Mouse (Mus musculus): ENCODE data around the gene St6galnac3.

Gene St6galnac3

DNA sequence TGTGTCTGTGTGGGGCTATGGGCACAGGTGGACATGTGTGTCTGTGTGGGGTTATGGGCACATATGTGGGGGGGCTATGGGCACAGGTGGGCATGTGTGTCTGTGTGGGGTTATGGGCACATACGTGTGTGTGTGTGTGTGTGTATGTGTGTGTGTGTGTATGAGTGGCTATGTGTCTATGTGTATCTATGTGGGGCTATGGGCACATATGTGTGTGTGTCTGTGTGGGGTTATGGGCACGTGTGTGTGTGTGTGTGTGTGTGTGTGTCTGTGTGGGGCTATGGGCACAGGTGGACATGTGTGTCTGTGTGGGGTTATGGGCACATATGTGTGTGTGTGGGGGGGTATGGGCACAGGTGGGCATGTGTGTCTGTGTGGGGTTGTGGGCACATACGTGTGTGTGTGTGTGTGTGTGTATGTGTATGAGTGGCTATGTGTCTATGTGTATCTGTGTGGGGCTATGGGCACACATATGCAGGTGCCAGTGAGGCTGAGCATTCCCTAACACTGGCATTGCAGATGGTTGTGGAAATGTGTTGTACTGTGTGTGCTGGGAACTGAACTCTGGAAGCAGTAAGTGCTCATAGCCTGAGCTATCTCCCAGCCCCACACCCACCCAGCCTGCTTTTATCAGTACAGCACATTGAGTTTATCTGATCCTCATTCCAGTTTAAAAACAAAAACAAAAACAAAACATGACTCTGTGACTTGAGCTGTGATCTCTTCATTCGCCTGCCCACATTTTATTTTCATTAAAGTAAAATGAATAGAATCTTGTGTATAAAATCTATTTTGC, 8.6 kb upstream of the St6galnac3 start:
- DNase-seq (ENCODE audit: low spot score in 2 of 2) = no peak

DNA sequence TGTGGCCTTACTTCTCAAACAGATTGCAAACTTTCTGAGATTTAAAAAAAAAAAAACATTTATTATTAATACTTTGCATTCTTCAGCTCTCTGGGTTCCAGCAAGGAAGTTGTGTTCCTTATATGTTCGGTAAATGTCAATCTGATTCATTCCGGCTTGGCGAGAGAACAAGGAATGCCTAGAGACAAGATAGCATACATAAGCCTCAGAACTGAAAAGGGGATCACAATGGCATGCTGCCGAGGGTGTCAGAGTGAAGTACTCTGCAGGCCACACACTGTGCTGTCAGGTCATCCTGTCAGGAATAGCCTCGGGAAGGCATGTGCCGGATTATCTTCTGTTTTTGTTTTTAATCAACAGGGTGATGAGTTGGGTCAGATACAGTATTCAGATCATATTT, 7.8 kb upstream of the St6galnac3 start:
- no peak for DNase-seq (ENCODE audit: low spot score in 2 of 2)

DNA sequence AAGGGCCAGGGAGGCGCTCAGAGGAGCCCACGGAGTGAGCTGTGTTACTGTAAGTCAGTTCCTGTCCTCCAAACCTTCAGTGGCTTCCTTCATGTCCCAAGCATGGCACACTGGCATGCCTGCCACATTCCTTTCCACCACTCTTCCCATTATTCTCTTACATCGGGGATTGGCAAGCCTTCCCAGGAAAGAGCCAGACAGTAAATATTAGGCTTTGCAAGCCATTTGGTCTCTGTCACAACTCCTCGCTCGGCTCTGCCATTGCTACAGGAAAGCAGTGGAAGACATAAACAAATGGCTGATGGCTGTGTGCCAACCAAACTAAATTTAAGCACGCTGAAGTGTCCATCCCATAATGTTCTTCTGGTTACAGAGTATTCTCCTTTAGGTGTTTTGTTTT, 7.1 kb upstream of the St6galnac3 start:
- DNase-seq (ENCODE audit: low spot score in 2 of 2) = no peak

DNA sequence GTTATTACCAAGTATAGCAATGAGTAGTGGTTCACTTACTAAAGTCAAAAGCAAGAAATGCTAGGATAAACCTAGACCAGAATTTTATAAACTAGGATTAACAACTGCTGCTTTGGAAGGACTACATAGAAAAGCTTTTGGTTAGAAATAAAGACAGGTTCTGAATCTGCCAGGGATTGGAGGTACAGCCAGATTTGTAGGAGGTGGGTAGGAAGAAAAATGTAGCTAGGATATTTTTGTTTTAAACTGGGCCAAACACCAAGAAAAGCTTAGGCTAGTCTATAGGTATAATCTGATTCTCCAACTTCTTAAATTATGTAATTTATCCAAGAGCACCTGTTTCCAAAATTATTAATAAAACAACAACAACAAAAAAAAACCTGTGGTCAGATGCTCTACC, 3.6 kb upstream of the St6galnac3 start:
- DNase-seq (ENCODE audit: low spot score in 2 of 2) = no peak

DNA sequence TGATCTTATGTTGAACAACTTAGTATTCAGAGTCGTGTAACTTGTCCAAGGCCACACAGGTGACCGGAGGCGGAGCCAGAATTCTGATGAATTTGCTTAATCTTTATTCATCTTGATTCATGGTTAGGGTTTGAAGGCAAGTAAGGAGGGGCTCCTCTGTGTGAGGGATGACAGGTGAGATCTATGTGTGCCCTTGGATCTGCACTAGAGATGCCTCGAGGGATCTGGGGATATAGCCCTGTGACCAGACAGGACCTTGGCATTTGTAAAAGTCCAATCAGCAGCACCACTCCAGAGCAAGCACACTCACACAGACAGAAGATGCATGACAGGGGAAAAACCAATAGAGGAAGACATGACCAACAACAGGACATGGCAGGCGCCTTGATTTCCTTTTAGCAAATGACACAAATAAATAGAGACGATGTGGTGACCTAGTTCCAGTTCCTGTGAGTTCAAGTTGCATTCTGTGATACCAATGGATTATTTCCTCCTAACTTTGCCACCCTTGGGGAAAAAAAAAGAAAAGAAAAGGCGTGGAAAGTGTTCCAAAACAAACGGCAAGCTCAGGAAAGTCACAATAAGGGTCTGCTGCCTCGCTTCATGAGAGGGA, 1.4 kb downstream of the St6galnac3 start:
- no peak for DNase-seq (ENCODE audit: low spot score in 2 of 2)

DNA sequence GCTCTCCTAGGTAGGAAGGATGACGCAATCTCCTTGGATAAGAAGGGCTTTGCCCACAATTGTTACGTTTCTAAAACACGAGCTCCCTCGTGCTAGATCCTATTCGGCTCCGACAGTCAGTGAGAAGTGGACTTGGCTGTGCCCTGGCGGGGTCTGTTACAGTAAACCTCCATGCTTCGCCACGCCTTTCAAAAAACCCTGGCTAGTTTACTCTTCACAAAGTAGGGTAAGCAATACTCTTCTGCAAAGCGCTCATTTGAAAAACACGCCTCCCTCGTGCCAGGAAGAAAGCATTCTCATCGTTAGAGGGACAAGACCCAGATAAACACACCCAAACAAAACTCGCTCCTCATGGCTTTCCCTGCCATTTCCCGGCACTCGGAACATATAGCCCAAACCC, 3.4 kb downstream of the St6galnac3 start:
- no peak for DNase-seq (ENCODE audit: low spot score in 2 of 2)

DNA sequence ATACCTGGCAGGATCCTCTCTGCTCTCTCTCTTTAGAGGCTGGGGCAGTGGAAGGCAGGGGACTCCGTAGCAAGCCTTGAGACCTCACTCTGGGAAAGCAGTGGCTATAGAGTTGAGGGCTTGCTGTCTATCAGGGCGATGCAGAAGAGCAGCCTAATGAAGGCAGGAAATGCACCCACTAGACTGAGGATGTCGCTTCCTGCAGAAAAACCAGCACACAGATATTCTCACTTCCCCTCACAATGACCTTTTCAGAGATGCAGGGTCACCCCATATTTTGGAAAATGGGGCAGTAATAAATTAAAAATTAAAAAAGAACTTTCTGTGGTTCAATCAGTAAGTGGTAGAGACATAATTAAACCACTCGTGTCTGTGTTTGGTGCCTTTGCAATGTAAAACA, 4.1 kb downstream of the St6galnac3 start:
- no peak for DNase-seq (ENCODE audit: low spot score in 2 of 2)

DNA sequence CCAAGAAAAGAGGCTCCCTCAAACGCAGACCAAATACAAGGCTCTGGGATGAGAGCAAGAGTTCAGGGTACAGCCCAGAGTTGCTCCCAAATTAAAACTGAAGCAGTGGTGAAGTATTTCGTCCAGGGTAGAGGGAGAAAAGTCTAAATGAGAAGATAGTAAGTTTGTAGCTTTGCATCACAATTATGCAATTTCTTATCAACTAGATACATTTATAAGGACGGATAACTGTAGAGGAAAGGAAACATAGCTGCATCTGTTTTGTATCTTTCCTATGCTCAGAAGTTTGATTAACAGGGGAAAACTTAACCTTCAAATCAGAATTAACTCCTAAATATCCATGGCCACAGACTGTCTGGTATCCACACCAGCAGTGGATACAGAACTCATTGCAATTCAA, 4.7 kb downstream of the St6galnac3 start:
- no peak for DNase-seq (ENCODE audit: low spot score in 2 of 2)

DNA sequence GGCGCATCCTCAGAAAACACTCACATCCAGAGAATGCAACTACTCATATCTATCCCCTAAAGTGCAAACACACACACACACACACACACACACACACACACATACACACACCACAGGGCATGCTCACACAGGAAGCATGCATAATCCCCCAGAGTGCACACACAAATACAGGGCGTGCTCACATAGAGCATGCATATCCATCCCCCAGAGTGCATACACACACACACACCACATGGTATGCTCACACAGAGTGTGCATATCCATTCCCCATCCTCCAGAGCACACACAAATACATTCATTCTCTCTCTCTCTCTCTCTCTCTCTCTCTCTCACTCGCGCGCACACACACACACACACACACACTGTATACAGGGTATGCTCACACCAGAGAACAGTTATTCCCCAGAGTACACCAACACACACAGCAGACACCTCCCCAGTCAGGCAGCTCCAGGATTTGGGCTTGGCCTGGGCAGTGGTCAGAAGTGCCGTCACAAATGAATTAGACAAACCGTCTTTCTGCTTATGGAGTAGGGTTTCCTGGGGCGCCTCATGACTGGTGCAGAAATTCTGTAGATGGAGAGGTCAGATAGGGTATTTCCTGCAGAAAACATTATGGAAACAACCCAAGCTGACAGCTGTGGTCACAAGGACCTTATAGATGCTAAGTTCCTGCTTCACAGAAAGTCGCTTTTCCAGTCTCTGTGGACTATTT, 5.6 kb downstream of the St6galnac3 start:
- DNase-seq (ENCODE audit: low spot score in 2 of 2) = no peak

DNA sequence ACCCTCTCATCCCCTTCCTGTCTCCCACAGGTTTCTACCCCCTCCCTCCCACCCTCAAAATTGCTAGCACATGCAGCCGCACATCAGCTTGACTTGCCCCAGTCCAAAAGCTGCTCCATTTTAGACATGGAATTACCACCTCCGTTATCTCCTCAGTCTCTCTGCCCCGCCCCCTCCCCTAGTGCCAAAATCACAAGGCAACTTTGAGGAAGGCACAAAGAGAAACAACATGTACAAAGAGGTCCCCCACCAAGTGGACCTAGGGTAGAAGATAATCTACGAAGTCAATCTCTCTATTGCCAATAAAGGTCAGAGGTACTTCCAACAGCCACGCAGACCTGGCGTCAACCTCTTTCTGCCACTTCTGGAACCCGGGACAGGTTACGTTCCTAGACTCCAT, 6.2 kb downstream of the St6galnac3 start:
- DNase-seq (ENCODE audit: low spot score in 2 of 2) = no peak

DNA sequence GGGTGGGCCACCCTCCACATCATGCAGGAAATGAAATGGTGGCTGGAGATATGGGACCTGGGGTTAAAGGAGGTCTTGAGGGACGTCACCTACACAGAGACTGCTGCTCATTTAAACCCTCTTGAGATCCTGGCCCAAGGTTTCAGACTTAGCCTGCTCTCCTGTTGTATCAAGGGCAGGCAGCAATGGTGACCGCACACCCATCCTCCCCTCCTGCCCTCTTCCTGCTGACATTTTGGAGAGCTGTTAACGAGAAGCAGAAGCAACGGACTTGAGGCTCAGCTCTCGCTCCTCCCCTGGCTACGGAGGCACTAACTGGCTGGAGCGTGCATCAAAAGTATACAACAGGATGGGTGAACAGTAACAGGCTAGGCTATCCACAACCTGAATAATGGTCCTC, 7.2 kb downstream of the St6galnac3 start:
- no peak for DNase-seq (ENCODE audit: low spot score in 2 of 2)

DNA sequence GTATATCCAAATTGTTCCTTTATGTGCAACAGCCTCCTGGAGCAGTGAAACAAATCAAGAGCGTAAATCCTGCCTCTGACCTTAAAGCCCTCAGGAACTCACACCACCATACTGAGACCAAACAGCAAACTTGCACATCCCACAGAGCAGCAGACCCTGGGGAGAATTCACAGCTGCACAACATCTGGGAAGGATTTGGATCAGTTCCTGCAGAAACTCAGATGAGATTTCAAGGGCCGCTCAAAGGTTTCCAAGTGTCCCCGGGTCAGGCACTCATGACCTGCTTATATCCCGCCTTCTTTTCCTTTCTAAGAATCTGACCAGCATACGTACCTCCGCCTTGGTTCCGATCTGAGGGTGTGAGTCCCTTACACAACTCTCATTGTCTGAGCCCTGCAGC, 9.3 kb downstream of the St6galnac3 start:
- no peak for DNase-seq (ENCODE audit: low spot score in 2 of 2)

DNA sequence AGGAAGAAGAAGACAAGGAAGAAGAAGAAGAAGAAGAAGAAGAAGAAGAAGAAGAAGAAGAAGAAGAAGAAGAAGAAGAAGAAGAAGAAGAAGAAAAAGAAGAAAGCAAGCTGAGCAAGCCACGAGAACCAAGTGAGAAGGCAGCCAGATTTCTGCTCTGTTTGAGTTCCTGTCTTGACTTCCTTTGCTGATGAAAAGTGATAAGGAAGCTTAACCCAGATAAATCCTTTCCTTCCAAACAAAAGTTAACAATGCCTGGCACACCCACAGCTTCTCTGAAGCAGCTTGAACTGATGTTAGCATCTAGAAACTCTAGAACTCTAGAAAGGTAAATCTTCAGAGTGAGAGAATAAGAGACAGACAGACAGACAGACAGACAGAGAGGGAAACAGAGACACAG, 14.4 kb downstream of the St6galnac3 start:
- DNase-seq (ENCODE audit: low spot score in 2 of 2) = no peak

DNA sequence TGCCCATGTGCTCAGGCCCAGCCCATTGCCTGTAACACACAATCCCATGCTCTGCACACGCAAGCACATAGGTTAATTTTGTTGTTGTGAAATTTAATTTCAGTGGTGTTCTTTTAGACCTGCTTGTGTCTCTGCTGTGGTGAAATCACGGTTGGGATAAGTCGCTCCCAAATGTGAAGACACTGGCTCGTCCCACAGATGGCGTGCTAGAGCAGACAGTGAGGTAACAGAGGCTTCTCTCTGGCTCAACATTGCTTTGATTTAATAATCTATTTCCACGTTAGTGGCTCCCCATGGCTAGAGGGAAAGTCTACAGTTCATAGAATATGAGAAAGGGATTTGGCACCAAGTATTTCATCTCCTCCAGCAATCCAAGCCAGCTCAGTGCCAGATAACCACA, 17.3 kb downstream of the St6galnac3 start:
- no peak for DNase-seq (ENCODE audit: low spot score in 2 of 2)

DNA sequence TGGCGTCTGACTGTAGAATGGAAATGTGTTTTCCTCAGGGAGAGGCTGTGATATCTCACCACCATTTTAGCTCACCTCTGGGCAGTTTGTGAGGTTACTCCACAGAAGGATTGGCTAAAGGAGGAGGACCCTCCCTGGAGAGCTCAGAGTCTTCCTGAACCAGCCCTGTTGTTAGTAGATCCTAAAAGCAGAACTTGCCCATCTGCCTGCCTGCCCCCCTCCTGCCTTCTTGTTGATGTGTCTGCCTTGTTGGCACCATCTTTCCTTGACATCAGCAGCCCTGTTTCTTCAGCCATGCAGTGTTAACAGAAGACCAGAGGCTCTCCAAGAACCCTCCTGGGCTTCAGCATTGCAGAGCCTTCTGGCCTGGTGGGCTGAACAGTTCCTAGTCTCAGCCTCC, 18.1 kb downstream of the St6galnac3 start:
- DNase-seq (ENCODE audit: low spot score in 2 of 2) = no peak

DNA sequence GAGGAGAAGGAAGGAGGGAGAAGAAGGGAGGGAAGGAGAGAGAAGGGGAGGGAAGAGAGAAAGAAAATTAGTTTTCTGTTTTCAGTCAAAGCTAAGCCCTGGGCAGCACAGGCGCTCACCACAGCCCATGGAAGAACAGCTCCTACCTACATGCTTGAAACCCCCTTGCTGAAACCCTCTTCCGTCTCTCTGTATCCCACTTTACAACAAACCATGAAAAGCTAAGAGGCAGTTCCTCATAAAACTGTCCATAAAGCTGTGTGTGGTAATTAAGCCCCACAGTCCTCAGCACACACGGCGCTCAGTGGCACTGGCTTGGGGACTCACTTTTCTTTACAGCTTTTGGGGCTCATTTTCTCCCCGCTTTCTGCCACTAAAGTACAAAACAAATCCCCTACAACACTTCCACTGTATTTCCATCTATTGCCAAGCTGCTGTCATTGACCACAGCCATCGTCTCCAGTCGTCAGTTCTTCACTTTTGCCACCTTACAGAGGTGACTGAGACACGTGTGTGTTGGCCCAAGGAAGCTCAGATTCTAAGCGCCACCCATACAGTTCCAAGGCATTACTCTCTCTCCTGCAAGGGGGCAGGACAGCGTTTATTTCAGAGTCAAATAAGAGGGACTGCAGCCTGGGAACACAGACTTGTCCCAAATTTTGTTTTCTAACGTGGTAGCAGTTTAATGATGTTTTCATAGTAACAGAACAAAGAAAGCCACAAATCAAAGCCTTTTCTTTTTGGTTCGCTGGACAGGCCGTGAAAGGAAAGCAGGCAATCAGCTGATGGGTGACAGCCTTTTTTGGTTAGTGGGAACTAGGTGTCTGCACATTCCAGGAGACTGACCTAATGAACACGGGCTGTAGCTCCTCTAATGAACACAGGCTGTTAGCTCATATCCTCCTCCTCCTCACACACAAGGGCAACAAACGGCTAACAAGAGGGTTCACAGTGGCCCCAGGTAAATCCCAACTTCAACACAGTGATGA, 22.9 kb downstream of the St6galnac3 start:
- DNase-seq (ENCODE audit: low spot score in 2 of 2) = no peak

DNA sequence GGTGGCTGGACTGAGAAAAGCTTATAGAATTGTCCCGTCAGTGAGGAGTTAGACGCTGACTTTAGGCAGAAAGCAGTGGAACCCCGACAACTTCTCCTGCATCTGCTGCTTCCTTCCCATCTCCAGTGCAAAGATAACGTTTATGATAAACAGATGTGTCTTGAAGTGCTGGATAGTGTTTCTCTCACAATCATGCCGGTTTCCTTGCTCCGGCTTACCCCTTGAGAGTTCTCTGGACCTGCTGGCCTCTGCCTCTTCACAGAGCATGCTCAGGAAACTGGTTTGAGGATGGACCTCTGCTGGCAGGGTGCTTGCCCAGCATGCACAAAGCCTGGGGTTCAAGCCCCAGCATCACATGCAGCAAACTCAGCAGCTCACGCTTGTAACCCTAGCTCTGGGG, 23.8 kb downstream of the St6galnac3 start:
- no peak for DNase-seq (ENCODE audit: low spot score in 2 of 2)

DNA sequence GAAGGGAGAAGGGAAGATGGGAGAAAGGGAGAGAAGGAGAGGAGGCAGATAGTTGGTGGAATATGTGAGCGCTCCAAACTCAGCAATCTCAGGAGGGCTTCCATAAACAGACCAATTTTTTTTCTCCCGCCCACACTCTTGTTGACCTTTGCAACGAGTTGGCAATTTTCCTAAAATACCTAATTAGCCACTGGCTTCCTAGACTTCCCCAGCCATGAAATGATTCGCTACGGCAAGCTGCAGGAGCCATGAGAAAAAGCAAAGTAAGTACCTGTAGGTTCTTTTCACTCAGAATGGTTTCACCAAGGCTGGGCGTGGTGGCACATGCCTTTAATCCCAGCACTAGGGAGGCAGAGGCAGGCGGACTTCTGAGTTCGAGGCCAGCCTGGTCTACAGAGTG, 25.9 kb downstream of the St6galnac3 start:
- DNase-seq (ENCODE audit: low spot score in 2 of 2) = no peak

DNA sequence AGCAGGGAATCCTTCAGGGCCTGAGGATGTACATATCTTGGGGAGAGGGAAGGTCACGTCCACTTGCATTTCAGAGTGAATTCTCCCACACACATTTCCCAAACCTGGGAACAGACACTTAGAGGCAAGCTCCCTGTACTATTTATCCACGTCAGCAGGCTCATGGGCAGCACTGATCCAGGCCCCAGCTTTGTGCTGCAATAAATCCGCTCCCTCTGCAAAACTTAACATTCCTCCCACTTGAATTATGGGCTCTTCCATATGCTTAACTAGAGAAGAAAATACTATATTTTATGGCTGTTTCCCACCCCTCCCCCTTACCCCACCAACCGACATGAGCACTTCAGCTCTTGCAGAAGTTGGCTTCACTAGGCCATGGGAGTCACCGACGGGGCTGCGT, 32.0 kb downstream of the St6galnac3 start:
- no peak for DNase-seq (ENCODE audit: low spot score in 2 of 2)

DNA sequence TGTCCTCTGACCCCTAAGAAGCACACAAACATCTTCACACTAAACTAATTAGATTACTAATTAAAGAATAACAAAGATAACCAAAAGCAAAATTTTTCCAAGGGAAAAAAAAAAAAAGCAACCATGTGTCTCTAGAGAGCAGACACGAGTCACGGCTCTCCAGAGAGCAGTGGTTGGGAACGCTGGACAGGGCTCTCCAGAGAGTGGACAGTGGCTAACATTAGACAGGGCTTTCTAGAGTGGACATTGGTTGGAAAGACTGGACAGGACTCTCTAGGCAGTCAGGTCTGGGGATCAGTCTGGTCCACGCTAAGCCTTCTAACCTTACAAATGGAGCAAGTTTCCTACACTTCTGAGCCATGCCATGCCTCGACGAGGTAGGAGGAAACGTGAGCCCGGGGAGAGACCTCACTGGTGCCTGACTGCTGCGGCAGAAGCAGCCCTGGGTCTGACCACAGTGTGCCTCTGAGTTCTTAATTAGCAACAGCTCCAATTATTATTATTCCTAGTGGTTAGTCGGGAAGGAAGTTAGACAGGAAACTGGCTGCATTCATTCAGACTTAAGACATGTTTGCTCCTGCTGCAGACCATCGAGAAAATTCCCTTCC, 32.7 kb downstream of the St6galnac3 start:
- no peak for DNase-seq (ENCODE audit: low spot score in 2 of 2)

DNA sequence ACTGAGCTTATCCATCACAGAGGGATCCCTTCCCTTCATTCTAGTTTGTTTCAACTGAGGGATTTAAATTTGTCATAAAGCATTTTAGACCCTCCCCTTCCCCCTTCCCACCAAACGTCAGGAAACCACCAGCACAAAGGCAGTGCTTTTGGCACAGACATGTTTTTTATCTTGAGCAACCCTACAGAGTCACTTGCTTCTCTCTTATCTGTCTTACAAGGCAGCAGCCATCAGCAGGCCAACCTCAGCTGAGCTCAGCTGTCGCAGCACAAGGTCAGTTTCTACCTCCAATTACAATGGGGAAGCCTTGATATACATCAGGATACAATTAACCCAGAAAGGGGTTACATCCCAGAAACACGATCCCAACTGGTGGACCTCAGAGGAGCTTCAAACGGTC, 33.4 kb downstream of the St6galnac3 start:
- no peak for DNase-seq (ENCODE audit: low spot score in 2 of 2)
